Mouse (Mus musculus) central nervous system, embryonic 14 days (tissue): ENCODE results near the gene Pklr. TPM values are rescaled to one million over a fixed set of nuclear protein-coding genes. Genes with fewer than 3 reads are reported as not detected.

Source experiments
- polyA plus RNA-seq: library from polyadenylated mRNA; depleted of rRNA; stranded (reverse); fragments of >200 nt; gene quantifications from 2 replicates; pipeline ENCODE4 v1.2.3, GENCODE M21; 2012; rRNA removed

Gene Pklr
- 0.16 and 0.20 TPM in 2 replicates for polyA plus RNA-seq

DNA sequence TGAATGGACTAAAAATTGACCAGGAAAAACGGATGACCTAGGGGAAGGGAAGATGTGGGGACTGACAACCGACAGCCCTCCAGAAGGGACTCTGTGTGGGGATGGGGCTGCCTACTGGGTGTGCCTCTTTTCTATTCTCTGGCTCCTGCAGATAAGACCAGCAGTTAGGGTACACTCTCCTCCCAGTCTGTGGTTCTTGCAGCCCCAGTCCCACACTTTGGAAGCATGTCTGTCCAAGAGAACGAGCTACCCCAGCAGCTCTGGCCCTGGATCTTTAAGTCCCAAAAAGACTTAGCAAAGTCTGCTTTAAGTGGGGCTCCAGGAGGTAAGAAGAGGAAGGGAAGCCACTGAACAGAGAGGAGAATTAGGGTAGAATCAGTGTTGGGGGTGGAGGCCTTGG lies at the start of gene Pklr:
Gene Pklr (plus strand): TSS at position 185 of the 400 bp plus-strand sequence.

DNA sequence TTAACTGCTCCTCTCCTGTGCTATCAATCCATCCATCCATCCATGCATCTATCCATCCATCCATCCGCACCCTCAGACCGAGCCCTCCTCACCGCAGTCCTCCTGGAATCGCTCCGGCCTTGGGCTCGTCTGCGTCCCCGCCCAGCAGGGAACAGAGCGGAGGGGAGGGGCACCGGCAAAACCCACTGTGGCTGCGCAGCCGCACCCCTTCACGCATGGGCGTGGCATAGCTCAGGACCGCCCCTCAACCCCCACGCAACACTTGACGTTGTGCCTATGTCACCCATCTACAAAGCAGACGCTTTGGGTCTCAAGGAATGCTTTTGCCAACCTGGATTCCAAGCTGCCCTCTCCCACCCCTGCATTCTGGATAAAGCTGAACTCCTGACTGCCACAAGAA lies 42.8 kb upstream of the Pklr start, which contains the start of gene Rusc1:
Gene Rusc1 (minus strand): TSS at position 137 of the 400 bp plus-strand sequence.

DNA sequence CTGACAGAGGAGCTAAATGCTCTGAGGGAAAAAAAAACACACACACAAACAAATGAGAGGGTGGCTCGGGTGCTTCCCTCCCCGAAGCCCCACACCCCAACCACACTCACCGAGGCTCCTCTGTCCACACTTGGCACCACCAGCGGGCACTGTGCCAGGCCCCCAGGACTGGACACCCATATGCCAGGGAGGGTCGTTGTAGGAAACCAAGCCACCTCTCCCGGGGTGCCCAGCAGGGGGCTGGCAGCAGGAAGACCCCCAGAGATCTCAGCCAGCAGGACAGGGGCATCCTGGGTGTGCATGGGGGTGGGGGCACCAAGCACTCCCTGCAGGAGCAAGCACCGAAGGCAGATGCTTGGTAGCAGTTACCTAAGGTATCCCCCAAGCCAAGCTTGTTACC lies 35.1 kb upstream of the Pklr start, which contains the start of gene Gm43738:
Gene Gm43738 (minus strand): TSS at position 289 of the 400 bp plus-strand sequence.

DNA sequence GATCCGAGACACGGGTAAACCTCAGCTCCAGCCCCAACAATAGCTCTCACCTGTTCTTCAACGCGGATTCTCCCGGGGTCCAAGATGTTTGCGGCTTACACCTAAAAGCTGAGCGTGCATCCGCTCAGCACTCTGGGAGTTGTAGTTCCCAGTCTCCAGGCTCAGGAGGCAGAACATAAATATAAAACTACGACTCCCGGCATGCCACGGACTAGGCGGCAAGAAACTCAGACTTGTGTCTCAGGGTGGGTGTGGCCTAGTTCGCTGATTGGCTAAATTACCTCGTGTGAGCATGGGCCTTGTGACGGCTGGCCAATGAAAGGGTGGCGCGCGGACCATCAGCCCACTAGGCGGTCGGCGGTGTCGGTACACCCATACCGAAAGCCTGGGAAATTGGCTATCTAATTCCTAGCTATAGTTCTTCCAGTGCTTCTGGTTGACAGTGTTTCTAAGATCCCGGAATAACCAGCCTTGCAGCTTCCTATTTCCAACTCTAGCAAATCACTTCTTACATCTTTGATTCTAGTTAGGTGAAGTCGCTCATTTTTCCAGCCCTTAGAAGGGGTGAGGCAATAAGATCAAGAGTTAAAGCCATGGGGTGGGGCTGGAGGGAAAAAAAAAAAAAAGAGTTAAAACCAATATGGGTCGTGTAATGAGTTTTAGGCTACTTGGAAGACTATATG lies 34.0 kb upstream of the Pklr start, which contains the start of gene Fdps:
Gene Fdps (minus strand): TSS at position 148 of the 683 bp plus-strand sequence.

DNA sequence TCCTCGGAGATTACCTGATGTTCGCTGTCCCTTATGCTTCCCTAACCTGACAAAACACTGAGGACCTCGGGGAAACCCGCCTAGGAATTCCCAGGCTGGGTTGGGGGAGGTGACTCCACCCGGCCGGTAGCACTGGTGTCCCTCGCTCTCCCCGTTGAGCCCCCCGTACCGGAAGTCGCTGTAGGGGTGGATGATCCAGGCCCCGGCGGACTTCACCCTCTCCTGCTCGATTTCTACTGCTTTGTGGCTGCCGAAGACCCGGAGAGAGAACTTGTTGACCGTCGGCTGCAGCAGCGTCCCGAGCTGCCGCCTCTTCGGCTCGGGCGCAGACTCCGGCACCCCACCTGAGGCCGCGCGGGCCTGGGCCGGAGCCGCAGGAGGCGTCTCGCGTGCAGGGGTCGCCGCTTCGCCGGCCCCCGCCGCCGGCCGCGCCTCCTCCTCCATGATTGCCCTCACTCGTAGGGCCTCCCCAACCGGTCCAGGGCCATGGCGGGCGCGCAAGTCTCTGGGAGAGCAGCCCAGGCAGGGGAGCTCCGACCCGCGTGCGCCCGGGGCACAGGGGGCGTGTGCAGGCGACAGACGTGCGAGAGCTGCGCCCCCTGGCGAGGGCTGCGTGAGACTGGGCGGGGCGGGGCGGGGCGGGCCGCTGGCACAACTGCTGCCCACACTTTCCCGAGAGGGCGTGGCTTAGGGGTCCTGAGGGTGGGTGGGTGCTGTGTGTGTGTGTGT lies 23.8 kb downstream of the Pklr start, which contains the start of gene Hcn3:
Gene Hcn3 (minus strand): TSS at position 581 of the 729 bp plus-strand sequence.

DNA sequence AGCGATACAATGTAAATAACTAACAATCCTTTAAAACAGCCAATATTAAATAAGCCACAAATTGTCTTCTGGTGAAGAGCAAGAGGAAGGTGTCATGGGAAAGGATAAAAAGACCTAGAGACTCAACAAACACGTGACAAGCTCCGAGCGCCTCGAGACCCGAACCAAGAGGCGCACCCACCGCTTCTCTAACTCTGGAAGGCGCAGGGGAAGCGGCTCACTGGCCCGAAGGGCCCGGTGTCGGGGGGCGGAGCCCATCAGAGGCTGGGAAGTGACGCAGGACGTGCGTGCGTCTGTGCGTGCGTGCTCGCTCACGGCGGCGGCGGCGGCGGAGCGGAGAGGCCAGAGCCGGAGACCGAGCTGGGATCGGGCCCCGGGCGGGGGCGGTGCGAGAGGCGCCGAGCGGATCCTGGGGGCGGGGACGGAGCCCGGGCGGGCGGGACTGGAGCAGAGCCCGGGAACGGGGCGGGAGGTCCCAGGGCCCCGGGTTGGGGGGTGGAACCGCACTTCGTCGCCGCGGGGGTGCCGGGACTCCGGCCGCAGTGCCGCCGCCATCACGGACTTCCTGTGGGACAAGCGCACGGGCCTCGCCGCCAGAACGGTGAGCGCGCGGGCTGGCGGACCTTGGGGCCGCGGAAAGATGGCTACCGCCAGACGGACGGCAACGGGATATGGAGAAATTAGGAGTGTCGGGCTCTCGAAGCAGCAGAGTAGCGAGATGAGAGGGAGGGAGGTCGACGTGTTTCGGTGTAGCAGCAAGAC lies 28.7 kb downstream of the Pklr start, which contains the start of gene Clk2:
Gene Clk2 (plus strand): TSS at position 290 of the 762 bp plus-strand sequence.

DNA sequence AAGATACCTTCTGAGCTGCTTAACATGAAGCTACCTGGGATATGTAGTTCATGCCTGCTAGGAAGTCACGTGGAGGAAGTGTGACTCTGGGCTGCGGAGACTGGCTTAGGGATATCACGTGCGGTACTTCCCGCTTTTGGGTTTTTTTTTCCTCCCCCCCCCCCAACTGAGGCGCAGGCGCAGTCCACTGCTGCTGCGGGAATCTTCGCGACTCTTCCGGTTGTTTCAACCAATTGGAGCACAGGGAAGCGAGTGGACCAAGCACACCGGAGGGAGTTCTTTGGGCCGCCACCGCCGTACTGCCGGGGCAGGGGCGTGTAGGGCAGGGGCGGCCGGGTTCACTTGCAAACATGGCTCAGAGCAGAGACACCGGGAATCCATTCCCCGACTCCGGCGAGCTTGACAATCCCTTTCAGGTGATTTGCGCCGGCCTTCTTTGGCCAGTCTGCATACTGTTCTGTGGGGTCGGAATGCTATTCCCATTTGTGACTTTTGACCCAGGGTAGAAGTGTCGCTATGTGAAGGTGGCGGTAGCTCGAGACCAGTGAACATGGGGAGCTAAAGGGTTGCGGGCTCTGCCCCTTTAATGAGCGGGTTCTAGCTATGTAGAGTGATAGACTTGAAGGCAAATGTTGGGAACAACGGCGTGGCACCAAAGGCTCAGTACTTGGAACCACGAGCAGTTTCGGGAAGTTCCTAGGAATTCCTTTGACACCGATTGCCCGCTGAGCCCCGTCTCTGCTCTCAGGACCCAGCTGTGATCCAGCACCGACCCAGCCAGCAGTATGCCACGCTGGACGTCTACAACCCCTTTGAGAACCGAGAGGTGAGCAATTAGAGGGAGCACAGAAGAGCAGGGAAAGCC lies 41.5 kb downstream of the Pklr start, which contains the start of gene Scamp3:
Gene Scamp3 (plus strand): TSS at position 232 of the 865 bp plus-strand sequence.

DNA sequence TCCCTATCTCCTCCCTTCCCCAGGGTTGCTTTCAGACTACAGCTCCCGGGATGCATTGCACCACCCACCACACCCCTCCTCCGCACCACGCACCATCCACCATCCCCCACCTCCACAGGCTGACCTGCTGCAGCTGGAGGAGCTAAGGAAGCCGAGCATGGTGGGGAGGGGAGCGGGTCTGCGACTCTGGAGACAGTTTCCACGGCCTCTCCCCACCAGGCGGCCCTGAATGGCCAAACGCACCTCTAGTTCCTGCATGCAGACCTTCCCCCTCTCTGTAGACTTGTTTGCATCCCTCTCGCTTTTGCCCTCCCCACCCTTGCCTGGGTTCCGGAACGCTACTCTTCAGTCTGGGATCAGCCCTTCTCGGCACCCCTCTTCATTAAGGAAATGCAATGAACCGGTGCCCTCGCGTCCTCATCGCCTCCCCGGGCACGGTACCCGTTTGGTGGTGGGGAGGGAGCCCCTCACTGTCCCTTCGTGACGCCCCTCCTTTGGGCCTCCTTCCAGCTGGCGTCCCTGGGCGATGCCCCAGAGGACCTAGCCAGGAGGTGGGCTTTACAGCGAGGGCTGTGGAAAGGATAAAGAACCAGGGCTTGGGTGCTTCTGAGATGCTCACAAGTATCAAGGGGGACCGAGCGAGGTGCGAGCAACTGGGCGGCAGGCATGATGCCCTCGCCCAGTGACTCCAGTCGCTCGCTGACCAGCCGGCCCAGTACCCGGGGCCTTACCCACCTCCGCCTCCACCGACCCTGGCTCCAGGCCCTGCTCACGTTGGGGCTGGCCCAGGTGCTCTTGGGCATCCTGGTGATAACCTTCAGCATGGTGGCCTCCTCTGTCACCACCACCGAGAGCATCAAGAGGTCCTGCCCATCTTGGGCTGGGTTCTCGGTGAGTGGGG lies 47.4 kb downstream of the Pklr start, which contains the start of gene Fam189b:
Gene Fam189b (plus strand): TSS at position 86 of the 901 bp plus-strand sequence.

Other genes starting within 250 kb of the Pklr start
- 52.3 and 54.1 TPM in 2 replicates for gene Msto1, start 222.1 kb upstream of the Pklr start, polyA plus RNA-seq
- gene Ash1l, start 185.5 kb upstream of the Pklr start, polyA plus RNA-seq, result 21.4 and 21.5 TPM in 2 replicates
- 101 and 109 TPM in 2 replicates for gene Dap3, start 185.0 kb upstream of the Pklr start, polyA plus RNA-seq
- 108 and 121 TPM in 2 replicates for gene Rusc1, start 42.8 kb upstream of the Pklr start, polyA plus RNA-seq
- 0.04 TPM in 1 of 2 replicates, not detected in the other for gene Gm43738, start 35.0 kb upstream of the Pklr start, polyA plus RNA-seq
- gene Fdps, start 34.2 kb upstream of the Pklr start, polyA plus RNA-seq, result 171 and 173 TPM in 2 replicates
- gene Hcn3, start 24.1 kb downstream of the Pklr start, polyA plus RNA-seq, result 39.0 and 45.4 TPM in 2 replicates
- gene Clk2, start 28.7 kb downstream of the Pklr start, polyA plus RNA-seq, result 134 and 139 TPM in 2 replicates
- gene Scamp3, start 41.3 kb downstream of the Pklr start, polyA plus RNA-seq, result 126 and 132 TPM in 2 replicates
- 73.1 and 87.3 TPM in 2 replicates for gene Fam189b, start 47.0 kb downstream of the Pklr start, polyA plus RNA-seq
- gene Gba, start 66.8 kb downstream of the Pklr start, polyA plus RNA-seq, result 51.1 and 54.2 TPM in 2 replicates
- 175 and 182 TPM in 2 replicates for gene Thbs3, start 79.0 kb downstream of the Pklr start, polyA plus RNA-seq
- 162 and 175 TPM in 2 replicates for gene Mtx1, start 90.9 kb downstream of the Pklr start, polyA plus RNA-seq
- gene Muc1, start 92.9 kb downstream of the Pklr start, polyA plus RNA-seq, result 9.0 and 10.7 TPM in 2 replicates
- 101 and 102 TPM in 2 replicates for gene Krtcap2, start 109.8 kb downstream of the Pklr start, polyA plus RNA-seq
- 104 and 109 TPM in 2 replicates for gene Trim46, start 110.2 kb downstream of the Pklr start, polyA plus RNA-seq
- gene Dpm3, start 123.2 kb downstream of the Pklr start, polyA plus RNA-seq, result 175 and 201 TPM in 2 replicates
- 57.4 and 74.4 TPM in 2 replicates for gene Slc50a1, start 134.4 kb downstream of the Pklr start, polyA plus RNA-seq
- 12.7 and 19.2 TPM in 2 replicates for gene Efna1, start 145.0 kb downstream of the Pklr start, polyA plus RNA-seq
- gene Efna3, start 186.8 kb downstream of the Pklr start, polyA plus RNA-seq, result 50.5 and 63.6 TPM in 2 replicates
- 23.2 and 25.2 TPM in 2 replicates for gene Efna4, start 201.9 kb downstream of the Pklr start, polyA plus RNA-seq
- gene Adam15, start 213.9 kb downstream of the Pklr start, polyA plus RNA-seq, result 60.2 and 80.6 TPM in 2 replicates
- 0.31 and 0.36 TPM in 2 replicates for gene Dcst2, start 225.8 kb downstream of the Pklr start, polyA plus RNA-seq
- 0.05 and 0.10 TPM in 2 replicates for gene Dcst1, start 229.1 kb downstream of the Pklr start, polyA plus RNA-seq